Mouse (Mus musculus): ENCODE results near the gene Abhd17a.

The Abhd17a gene

GRCm38 (mm10) chr10:80589879-80590854 is at the start of gene Abhd17a:
Gene Abhd17a (minus strand): TSS chr10:80590341.
- DNase-seq = peak; percentile 100

- no peak for DNase-seq
Measured at GRCm38 (mm10) chr10:80635345-80635744, 45.2 kb upstream of the Abhd17a start.

GRCm38 (mm10) chr10:80628925-80629324 is 38.8 kb upstream of the Abhd17a start:
- no peak for DNase-seq

GRCm38 (mm10) chr10:80627685-80628084 is 37.5 kb upstream of the Abhd17a start:
- peak; percentile 98 for DNase-seq

- DNase-seq = no peak
Measured at GRCm38 (mm10) chr10:80625764-80626163, 35.6 kb upstream of the Abhd17a start.

- peak; percentile 98 for DNase-seq
Measured at GRCm38 (mm10) chr10:80623457-80624191, 33.5 kb upstream of the Abhd17a start.

- no peak for DNase-seq
Measured at GRCm38 (mm10) chr10:80622661-80623456, 32.7 kb upstream of the Abhd17a start, which contains the start of gene Csnk1g2. Gene Csnk1g2 (plus strand): TSS chr10:80622838.

GRCm38 (mm10) chr10:80621940-80622660 is 32.0 kb upstream of the Abhd17a start:
- DNase-seq = peak; percentile 100

GRCm38 (mm10) chr10:80621690-80621939 is 31.5 kb upstream of the Abhd17a start:
- no peak for DNase-seq

- DNase-seq = peak; percentile 96
Measured at GRCm38 (mm10) chr10:80620796-80621689, 30.9 kb upstream of the Abhd17a start.

- no peak for DNase-seq
Measured at GRCm38 (mm10) chr10:80620365-80620764, 30.2 kb upstream of the Abhd17a start.

- DNase-seq = peak; percentile 91
Measured at GRCm38 (mm10) chr10:80619465-80620244, 29.5 kb upstream of the Abhd17a start.

GRCm38 (mm10) chr10:80618181-80618580 is 28.0 kb upstream of the Abhd17a start:
- DNase-seq = peak; percentile 95

GRCm38 (mm10) chr10:80614351-80614750 is 24.2 kb upstream of the Abhd17a start:
- DNase-seq = peak; percentile 89

- no peak for DNase-seq
Measured at GRCm38 (mm10) chr10:80613821-80614220, 23.7 kb upstream of the Abhd17a start.

GRCm38 (mm10) chr10:80611905-80612304 is 21.8 kb upstream of the Abhd17a start:
- DNase-seq = no peak

- DNase-seq = no peak
Measured at GRCm38 (mm10) chr10:80611024-80611423, 20.9 kb upstream of the Abhd17a start.

- DNase-seq = no peak
Measured at GRCm38 (mm10) chr10:80610116-80610785, 20.1 kb upstream of the Abhd17a start.

GRCm38 (mm10) chr10:80609269-80609924 is 19.3 kb upstream of the Abhd17a start:
- peak; percentile 89 for DNase-seq

Measured in heart, adult 11 months (tissue).